Mouse (Mus musculus) olfactory bulb, adult 2 months (tissue): Measurements from ENCODE around the gene Ajuba. TPM values are rescaled to one million over a fixed set of nuclear protein-coding genes. Genes with fewer than 3 reads are reported as not detected.

Experiments
- H3K27ac ChIP-seq: fragments of 200-500 bp; 2 replicates; pipeline ENCODE4 v1.5.1; 2012; ENCODE audit warnings: low read depth, low read length; ENCODE audit not compliant: insufficient read depth
- H3K4me1 ChIP-seq: fragments of 200-500 bp; 2 replicates; pipeline ENCODE4 v1.6.1; 2012; ENCODE audit warnings: low read length; ENCODE audit not compliant: control insufficient read depth, insufficient read depth
- H3K4me3 ChIP-seq: fragments of 200-500 bp; 2 replicates; pipeline ENCODE4 v1.5.1; 2012; ENCODE audit warnings: mild to moderate bottlenecking, low read depth, low read length, moderate library complexity; ENCODE audit not compliant: insufficient read depth
- CTCF ChIP-seq: fragments of 200-500 bp; IDR thresholded peaks from 2 replicates; pipeline ENCODE4 v1.5.1; 2012; ENCODE audit warnings: low read depth, mild to moderate bottlenecking, low read length, moderate library complexity; ENCODE audit not compliant: insufficient read depth
- POLR2A ChIP-seq: fragments of 200-500 bp; IDR thresholded peaks from 2 replicates; pipeline ENCODE4 v1.6.1; 2012; ENCODE audit warnings: mild to moderate bottlenecking, low read depth, low read length, moderate library complexity; ENCODE audit not compliant: insufficient read depth
- WGBS: fragments of 180-500 bp; shearing (Covaris S2); methylation state at CpG from one replicate; pipeline ENCODE4 v1.1.7; 2018; 5-methylcytosine and 5-hydroxymethylcytosine counted together
- polyA plus RNA-seq: library from polyadenylated mRNA; stranded (reverse); fragments of >200 nt; gene quantifications from 2 replicates; pipeline ENCODE4 v1.2.4, GENCODE M21; 2012; ENCODE audit warnings: low replicate concordance; ENCODE audit not compliant: missing spikeins, insufficient read depth, insufficient read length

Gene Ajuba
- polyA plus RNA-seq, 1 experiment: not detected

- no peak overlapping the region for H3K27ac ChIP-seq
- 67% methylated on average over 15 of the region's 15 CpGs for WGBS
- TF ChIP-seq POLR2A (no peak), CTCF (peak; percentile 47)
- H3K4me3 ChIP-seq: no peak overlapping the region
- peaks cover 7% of the 10 kb centered on the region; the same call in 1 of the 2 replicates for H3K4me1 ChIP-seq
Measured at GRCm38 (mm10) chr14:54568694-54569414, 8.5 kb downstream of the Ajuba start.

DNA sequence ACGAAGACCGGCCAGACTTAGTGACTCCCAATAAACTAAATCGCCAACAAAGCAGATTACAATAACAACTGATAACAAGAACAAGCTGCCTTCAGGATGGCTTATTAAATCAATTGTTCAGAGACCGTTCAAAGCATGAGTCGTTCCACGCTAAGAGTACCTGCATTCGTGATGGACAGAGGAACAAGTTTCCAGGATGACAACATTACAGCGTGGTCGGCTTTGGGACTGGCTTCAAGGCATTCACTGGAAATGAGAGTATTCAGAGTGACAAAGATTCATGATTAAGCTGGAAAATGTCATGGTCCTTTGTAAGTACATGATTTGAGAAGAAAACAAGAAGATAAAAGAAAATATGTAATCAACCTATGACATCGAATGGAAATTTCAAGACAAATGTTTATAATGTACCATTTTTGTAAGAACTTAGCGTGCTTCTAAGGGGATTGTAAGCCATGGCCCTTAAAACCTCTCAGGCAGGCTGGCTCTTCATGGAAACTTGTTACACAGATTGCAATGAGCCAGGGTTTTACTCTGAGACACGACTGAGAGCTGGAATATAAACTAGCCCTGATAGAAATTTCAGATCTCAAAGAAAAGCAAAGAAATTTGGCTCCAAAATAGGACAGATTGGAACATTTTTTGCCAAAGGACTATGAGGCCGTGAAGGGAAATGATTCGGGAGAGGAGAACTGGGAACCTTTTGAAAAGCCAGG, 16.7 kb downstream of the Ajuba start:
- 86% methylated on average over 14 of the region's 14 CpGs for WGBS
- Histone ChIP-seq H3K27ac (no peak overlapping the region), H3K4me1 (no peaks in the 10 kb centered on the region), H3K4me3 (no peak overlapping the region)
- TF ChIP-seq POLR2A (no peak), CTCF (no peak)

DNA sequence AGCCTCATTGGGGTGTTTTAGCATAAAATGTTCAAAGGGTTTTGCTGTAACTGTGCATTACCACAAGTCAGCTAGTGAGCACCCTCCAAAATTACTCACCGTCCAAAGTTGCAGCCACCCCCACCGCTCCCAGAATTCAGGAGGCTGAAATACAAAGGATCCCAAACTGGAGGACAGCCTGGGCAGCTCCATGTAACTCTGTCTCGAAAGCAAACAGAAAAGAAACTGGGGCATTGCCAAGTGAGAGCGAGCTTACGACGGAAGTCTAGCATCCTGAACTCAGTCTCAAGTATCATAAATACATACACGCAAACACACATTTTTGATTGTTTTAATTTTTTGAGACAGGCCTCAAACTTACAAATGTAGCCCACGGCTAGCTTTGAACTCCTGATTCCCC, 20.0 kb downstream of the Ajuba start:
- TF ChIP-seq POLR2A (no peak), CTCF (no peak)
- H3K4me3 ChIP-seq: no peak overlapping the region
- 72% methylated on average over 8 of the region's 8 CpGs for WGBS
- H3K27ac ChIP-seq: no peak overlapping the region
- peaks cover 12% of the 10 kb centered on the region; the same call in 1 of the 2 replicates for H3K4me1 ChIP-seq

GRCm38 (mm10) chr14:54553975-54554769, 23.2 kb downstream of the Ajuba start, which contains the start of gene Haus4:
Gene Haus4, minus strand, starts transcription at chr14:54554616.
- WGBS: under 1% methylated on average over 76 of the region's 76 CpGs
- peak within 1 kb of the TSS; percentile 75 for H3K27ac ChIP-seq
- peak; percentile 35; the same call in 1 of the 2 replicates for TF ChIP-seq POLR2A
- TF ChIP-seq CTCF: peak; percentile 44; the same call in 1 of the 2 replicates
- peaks cover 12% of the 10 kb centered on the region; the same call in 1 of the 2 replicates for H3K4me1 ChIP-seq
- peak within 1 kb of the TSS; percentile 91 for H3K4me3 ChIP-seq

DNA sequence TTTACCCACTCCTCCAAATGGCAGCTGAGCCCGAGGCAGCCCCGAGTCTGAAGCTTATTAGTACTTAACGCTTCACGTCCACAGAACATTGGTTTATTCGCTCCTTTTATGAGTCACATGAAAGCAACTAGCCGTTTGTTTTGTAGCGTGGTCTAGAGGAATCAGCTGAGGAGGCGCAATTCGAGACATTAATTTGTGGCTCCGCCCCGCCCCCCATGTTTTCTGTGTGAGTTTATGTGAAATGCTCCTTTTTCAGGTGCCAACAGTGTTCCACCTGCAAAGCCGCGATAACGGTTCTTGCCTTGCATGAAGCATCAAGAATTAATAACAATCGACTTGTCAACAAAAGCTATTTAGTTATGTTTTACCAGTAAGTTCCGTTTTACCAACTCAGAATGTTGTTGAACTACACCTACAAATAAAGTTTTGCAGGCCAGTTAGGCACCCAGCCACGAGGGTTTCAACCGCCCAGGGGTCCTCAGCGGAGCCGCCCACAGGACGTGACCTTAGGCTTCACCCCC, 23.8 kb downstream of the Ajuba start:
- peak overlapping the region; percentile 91 for H3K4me3 ChIP-seq
- H3K27ac ChIP-seq: peak overlapping the region; percentile 75; the same call in 1 of the 2 replicates
- peaks cover 12% of the 10 kb centered on the region; the same call in 1 of the 2 replicates for H3K4me1 ChIP-seq
- no peak for TF ChIP-seq POLR2A
- no peak for TF ChIP-seq CTCF
- WGBS: 1% methylated on average over 21 of the region's 21 CpGs

- H3K27ac ChIP-seq: no peak overlapping the region
- TF ChIP-seq CTCF (no peak), POLR2A (no peak)
- H3K4me1 ChIP-seq: no peaks in the 10 kb centered on the region
- H3K4me3 ChIP-seq: no peak overlapping the region
- 95% methylated on average over 5 of the region's 5 CpGs for WGBS
Measured at GRCm38 (mm10) chr14:54544703-54545102, 32.7 kb downstream of the Ajuba start.

GRCm38 (mm10) chr14:54540771-54541170, 36.6 kb downstream of the Ajuba start:
- Histone ChIP-seq H3K27ac (no peak overlapping the region), H3K4me3 (no peak overlapping the region), H3K4me1 (no peaks in the 10 kb centered on the region)
- 65% methylated on average over 11 of the region's 11 CpGs for WGBS
- TF ChIP-seq POLR2A (no peak), CTCF (no peak)

GRCm38 (mm10) chr14:54538580-54538979, 38.8 kb downstream of the Ajuba start:
- no peak overlapping the region for H3K27ac ChIP-seq
- no peak for TF ChIP-seq POLR2A
- no peak for TF ChIP-seq CTCF
- WGBS: 92% methylated on average over 2 of the region's 2 CpGs
- no peaks in the 10 kb centered on the region for H3K4me1 ChIP-seq
- no peak overlapping the region for H3K4me3 ChIP-seq
